Mouse (Mus musculus) urinary bladder, postnatal 36 days (tissue): ENCODE data around the gene Gtf2ird2.

Experiments used
- DNase-seq, 2 experiments: peaks; one replicate each; pipeline ENCODE4 v3.0.0; 2022; ENCODE audit warnings: low spot score in 2 of 2, mixed read lengths in 1 of 2

The Gtf2ird2 gene

GRCm38 (mm10) chr5:134234205-134234604 lies 50.4 kb downstream of the Gtf2ird2 start:
- DNase-seq: no peak

GRCm38 (mm10) chr5:134235111-134235510 lies 51.3 kb downstream of the Gtf2ird2 start:
- no peak for DNase-seq

GRCm38 (mm10) chr5:134236241-134236640 lies 52.4 kb downstream of the Gtf2ird2 start:
- no peak for DNase-seq

GRCm38 (mm10) chr5:134236796-134237195 lies 53.0 kb downstream of the Gtf2ird2 start:
- no peak for DNase-seq

GRCm38 (mm10) chr5:134237508-134237907 lies 53.7 kb downstream of the Gtf2ird2 start:
- DNase-seq: no peak

GRCm38 (mm10) chr5:134237936-134238760 lies 54.3 kb downstream of the Gtf2ird2 start:
- no peak for DNase-seq

GRCm38 (mm10) chr5:134241831-134242230 lies 58.0 kb downstream of the Gtf2ird2 start:
- DNase-seq: no peak

- DNase-seq: no peak
These were observed 60.0 kb downstream of the Gtf2ird2 start for GRCm38 (mm10) chr5:134243661-134244436.

GRCm38 (mm10) chr5:134244890-134245289 lies 61.1 kb downstream of the Gtf2ird2 start:
- DNase-seq: no peak

- DNase-seq: peak; percentile 49 to 62
These were observed 62.3 kb downstream of the Gtf2ird2 start for GRCm38 (mm10) chr5:134246146-134246545.

- no peak for DNase-seq
These were observed 64.9 kb downstream of the Gtf2ird2 start for GRCm38 (mm10) chr5:134248608-134249244.

GRCm38 (mm10) chr5:134249245-134249649 lies 65.4 kb downstream of the Gtf2ird2 start:
- no peak for DNase-seq

- no peak for DNase-seq
These were observed 66.8 kb downstream of the Gtf2ird2 start for GRCm38 (mm10) chr5:134250601-134251000.

- DNase-seq: no peak
These were observed 67.3 kb downstream of the Gtf2ird2 start for GRCm38 (mm10) chr5:134251083-134251482.

- DNase-seq: no peak
These were observed 70.0 kb downstream of the Gtf2ird2 start for GRCm38 (mm10) chr5:134253806-134254205.

GRCm38 (mm10) chr5:134255294-134255693 lies 71.5 kb downstream of the Gtf2ird2 start:
- DNase-seq: no peak

GRCm38 (mm10) chr5:134257349-134258031 lies 73.7 kb downstream of the Gtf2ird2 start:
- no peak for DNase-seq

- DNase-seq: no peak
These were observed 74.6 kb downstream of the Gtf2ird2 start for GRCm38 (mm10) chr5:134258395-134258794.

- no peak for DNase-seq
These were observed 75.1 kb downstream of the Gtf2ird2 start for GRCm38 (mm10) chr5:134258934-134259333.

- DNase-seq: no peak
These were observed 76.3 kb downstream of the Gtf2ird2 start for GRCm38 (mm10) chr5:134260001-134260636.

- no peak for DNase-seq
These were observed 82.1 kb downstream of the Gtf2ird2 start for GRCm38 (mm10) chr5:134265890-134266289.
